Mouse (Mus musculus): Measurements from ENCODE around the gene Pard6b. TPM values are rescaled to one million over a fixed set of nuclear protein-coding genes. Genes with fewer than 3 reads are reported as not detected.

Pard6b gene
- total and polyA plus RNA-seq, 2 experiments from 2014 or later, result 5.1 to 6.6 TPM

DNA sequence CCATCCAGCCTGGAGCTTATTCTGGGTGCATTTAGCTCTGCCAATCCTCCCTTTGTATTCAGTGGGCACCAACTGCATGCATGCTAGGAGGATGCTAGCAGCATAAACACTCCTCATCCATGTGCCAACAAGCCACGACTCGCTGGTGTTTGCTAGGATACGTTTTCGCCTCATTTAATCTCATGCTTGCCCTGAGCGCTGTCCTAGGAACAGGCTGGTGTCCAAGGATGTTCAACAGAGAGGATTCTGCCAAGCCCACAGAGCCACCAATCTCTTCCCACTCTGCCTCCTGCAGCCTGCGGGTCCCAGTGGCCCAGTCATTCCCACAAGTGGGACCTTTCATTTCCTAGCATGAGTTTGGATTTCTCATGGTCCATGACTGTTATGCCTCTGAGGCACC lies 38.8 kb upstream of the Pard6b start:
- Histone ChIP-seq H3K4me3 (ENCODE audit: low read depth, low read length) (no peak overlapping the region), H3K36me3 (ENCODE audit: insufficient read depth, low read length) (no peaks in the 10 kb centered on the region), H3K4me1 (ENCODE audit: insufficient read depth, low read length) (no peaks in the 10 kb centered on the region), H3K4me2 (ENCODE audit: low read depth, low read length, poor library complexity, severe bottlenecking) (no peak overlapping the region), H3K27me3 (ENCODE audit: insufficient read depth, low read length) (no peaks in the 10 kb centered on the region), H3K9me3 (ENCODE audit: low read length) (no peaks in the 10 kb centered on the region), H3K9ac (replicated peaks; ENCODE audit: low read length, poor library complexity, severe bottlenecking) (no peak overlapping the region), H3K27ac (ENCODE audit: low read depth, low read length) (no peak overlapping the region)
- TF ChIP-seq CTCF (IDR thresholded peaks at IDR 0.05), result no peak
- WGBS, result 65% methylated on average over 6 of the region's 6 CpGs
- peak; percentile 90 for DNase-seq (ENCODE audit: low spot score)
- ATAC-seq (ENCODE audit: low FRiP score), result no peak

DNA sequence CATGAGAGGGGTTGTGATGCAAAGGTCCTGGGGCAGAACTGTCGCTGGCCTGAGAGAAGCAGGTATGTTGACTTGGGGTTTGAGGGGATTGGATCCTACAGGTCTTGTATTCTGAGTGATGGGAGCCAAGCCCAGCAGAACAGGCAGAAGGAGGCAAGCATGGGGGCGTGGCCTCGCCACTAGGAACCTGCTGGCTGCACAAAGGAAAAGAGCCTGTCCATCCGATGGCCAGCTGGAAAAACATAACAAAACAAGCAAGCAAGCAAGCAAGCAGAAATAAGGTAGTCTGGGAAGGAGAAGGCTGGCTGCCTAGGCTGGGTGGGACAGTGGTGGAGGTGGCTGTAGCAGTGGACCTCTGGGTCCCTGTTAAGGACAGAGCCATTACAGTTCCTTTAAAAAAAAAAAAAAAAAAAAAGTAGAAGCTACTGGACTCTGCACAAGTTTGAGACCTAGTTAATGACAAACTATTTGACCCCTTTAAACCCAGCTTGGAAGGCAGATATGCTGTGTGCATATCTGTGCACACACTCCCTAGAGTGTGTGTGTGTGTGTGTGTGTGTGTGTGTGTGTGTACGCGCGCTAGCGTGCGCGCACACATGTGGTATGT lies 36.0 kb upstream of the Pard6b start:
- Histone ChIP-seq H3K27ac (ENCODE audit: low read depth, low read length) (no peak overlapping the region), H3K9ac (replicated peaks; ENCODE audit: low read length, poor library complexity, severe bottlenecking) (no peak overlapping the region), H3K9me3 (ENCODE audit: low read length) (no peaks in the 10 kb centered on the region), H3K36me3 (ENCODE audit: insufficient read depth, low read length) (no peaks in the 10 kb centered on the region), H3K27me3 (ENCODE audit: insufficient read depth, low read length) (peaks cover 10% of the 10 kb centered on the region; the same call in 1 of the 2 replicates), H3K4me1 (ENCODE audit: insufficient read depth, low read length) (no peaks in the 10 kb centered on the region), H3K4me3 (ENCODE audit: low read depth, low read length) (no peak overlapping the region), H3K4me2 (ENCODE audit: low read depth, low read length, poor library complexity, severe bottlenecking) (no peak overlapping the region)
- WGBS, result 84% methylated on average over 10 of the region's 10 CpGs
- TF ChIP-seq CTCF (IDR thresholded peaks at IDR 0.05), result no peak
- no peak for DNase-seq (ENCODE audit: low spot score)
- no peak for ATAC-seq (ENCODE audit: low FRiP score)

DNA sequence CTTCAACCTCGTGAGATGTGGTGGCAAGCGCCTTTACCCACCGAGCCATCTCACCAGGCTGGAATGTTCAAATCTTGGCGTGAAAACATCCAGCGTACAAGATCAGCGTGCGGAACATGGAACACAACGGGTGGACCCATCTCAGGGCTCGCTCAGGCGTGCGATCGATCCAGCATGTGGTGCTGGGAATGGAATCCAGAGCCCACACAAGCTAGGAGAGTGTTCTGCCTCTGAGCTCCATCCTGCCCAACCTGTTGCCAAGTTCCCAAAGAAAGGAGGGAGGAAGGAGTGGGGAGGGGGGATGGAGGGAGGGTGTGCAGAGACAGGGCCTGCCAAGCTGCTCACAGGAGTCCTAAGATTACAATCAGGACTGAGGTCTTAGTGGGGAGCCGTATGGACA lies 35.4 kb upstream of the Pard6b start:
- H3K27me3 ChIP-seq (ENCODE audit: insufficient read depth, low read length), result peaks cover 16% of the 10 kb centered on the region
- WGBS, result 64% methylated on average over 13 of the region's 13 CpGs

DNA sequence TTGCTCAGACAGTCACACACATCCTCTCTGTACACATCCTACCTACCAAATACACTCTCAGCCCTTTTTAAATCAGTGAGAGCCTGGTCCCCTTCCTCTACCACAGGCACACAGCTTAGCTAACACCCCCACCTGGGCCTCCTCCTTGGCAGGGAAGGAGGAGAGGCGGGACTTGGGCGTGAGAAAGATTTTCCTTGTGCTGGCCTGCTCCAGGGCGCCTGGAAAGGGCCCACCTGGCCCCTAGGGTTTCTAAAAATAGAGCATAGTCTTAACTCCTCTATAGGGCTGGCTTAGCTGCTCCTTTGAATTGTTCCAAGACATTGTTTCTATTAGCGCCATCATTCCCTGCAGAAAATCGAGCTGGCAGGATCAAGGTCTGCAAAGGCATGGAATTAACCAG lies 35.0 kb upstream of the Pard6b start:
- Histone ChIP-seq H3K9me3 (ENCODE audit: low read length) (no peaks in the 10 kb centered on the region), H3K4me3 (ENCODE audit: low read depth, low read length) (no peak overlapping the region), H3K4me2 (ENCODE audit: low read depth, low read length, poor library complexity, severe bottlenecking) (no peak overlapping the region), H3K36me3 (ENCODE audit: insufficient read depth, low read length) (no peaks in the 10 kb centered on the region), H3K4me1 (ENCODE audit: insufficient read depth, low read length) (no peaks in the 10 kb centered on the region), H3K27ac (ENCODE audit: low read depth, low read length) (no peak overlapping the region), H3K9ac (replicated peaks; ENCODE audit: low read length, poor library complexity, severe bottlenecking) (no peak overlapping the region), H3K27me3 (ENCODE audit: insufficient read depth, low read length) (peaks cover 20% of the 10 kb centered on the region)
- no peak for TF ChIP-seq CTCF (IDR thresholded peaks at IDR 0.05)
- no peak for DNase-seq (ENCODE audit: low spot score)
- ATAC-seq (ENCODE audit: low FRiP score), result no peak
- WGBS, result 13% methylated on average over 5 of the region's 5 CpGs

More for the DNA sequence above, 35.4 kb upstream of the Pard6b start:
- no peaks in the 10 kb centered on the region for H3K9me3 ChIP-seq (ENCODE audit: low read length)
- H3K4me2 ChIP-seq (ENCODE audit: low read depth, low read length, poor library complexity, severe bottlenecking), result no peak overlapping the region
- H3K9ac ChIP-seq (replicated peaks; ENCODE audit: low read length, poor library complexity, severe bottlenecking), result no peak overlapping the region
- ATAC-seq (ENCODE audit: low FRiP score) (no peak), DNase-seq (ENCODE audit: low spot score) (no peak)
- no peak overlapping the region for H3K4me3 ChIP-seq (ENCODE audit: low read depth, low read length)
- no peak for TF ChIP-seq CTCF (IDR thresholded peaks at IDR 0.05)
- H3K27ac ChIP-seq (ENCODE audit: low read depth, low read length), result no peak overlapping the region
- no peaks in the 10 kb centered on the region for H3K36me3 ChIP-seq (ENCODE audit: insufficient read depth, low read length)
- no peaks in the 10 kb centered on the region for H3K4me1 ChIP-seq (ENCODE audit: insufficient read depth, low read length)

DNA sequence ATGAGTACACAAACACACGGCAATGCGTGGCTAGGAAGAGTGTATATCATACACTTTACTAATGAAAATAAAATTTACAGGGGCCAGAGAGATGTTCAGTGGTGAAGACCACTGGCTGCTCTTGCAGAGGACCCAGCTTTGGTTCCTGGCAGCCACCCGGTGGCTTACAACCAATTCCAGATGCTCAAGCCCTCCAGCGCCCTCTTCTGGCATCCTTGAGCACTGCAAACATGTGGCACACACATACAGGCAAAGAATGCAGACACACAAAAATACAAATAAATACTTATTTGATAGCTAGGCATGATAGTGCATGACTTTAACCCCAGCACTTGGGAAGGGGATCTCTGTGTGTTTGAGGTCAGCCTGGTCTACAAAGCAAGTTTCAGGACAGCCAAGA lies 34.3 kb upstream of the Pard6b start:
- H3K9me3 ChIP-seq (ENCODE audit: low read length), result no peaks in the 10 kb centered on the region
- H3K9ac ChIP-seq (replicated peaks; ENCODE audit: low read length, poor library complexity, severe bottlenecking), result no peak overlapping the region
- TF ChIP-seq CTCF (IDR thresholded peaks at IDR 0.05), result peak; percentile 50
- H3K4me3 ChIP-seq (ENCODE audit: low read depth, low read length), result no peak overlapping the region
- H3K4me1 ChIP-seq (ENCODE audit: insufficient read depth, low read length), result no peaks in the 10 kb centered on the region
- DNase-seq (ENCODE audit: low spot score) (no peak), ATAC-seq (ENCODE audit: low FRiP score) (no peak)
- H3K27ac ChIP-seq (ENCODE audit: low read depth, low read length), result no peak overlapping the region
- WGBS, result 89% methylated on average over 4 of the region's 4 CpGs
- peaks cover 25% of the 10 kb centered on the region for H3K27me3 ChIP-seq (ENCODE audit: insufficient read depth, low read length)
- H3K36me3 ChIP-seq (ENCODE audit: insufficient read depth, low read length), result no peaks in the 10 kb centered on the region
- no peak overlapping the region for H3K4me2 ChIP-seq (ENCODE audit: low read depth, low read length, poor library complexity, severe bottlenecking)

DNA sequence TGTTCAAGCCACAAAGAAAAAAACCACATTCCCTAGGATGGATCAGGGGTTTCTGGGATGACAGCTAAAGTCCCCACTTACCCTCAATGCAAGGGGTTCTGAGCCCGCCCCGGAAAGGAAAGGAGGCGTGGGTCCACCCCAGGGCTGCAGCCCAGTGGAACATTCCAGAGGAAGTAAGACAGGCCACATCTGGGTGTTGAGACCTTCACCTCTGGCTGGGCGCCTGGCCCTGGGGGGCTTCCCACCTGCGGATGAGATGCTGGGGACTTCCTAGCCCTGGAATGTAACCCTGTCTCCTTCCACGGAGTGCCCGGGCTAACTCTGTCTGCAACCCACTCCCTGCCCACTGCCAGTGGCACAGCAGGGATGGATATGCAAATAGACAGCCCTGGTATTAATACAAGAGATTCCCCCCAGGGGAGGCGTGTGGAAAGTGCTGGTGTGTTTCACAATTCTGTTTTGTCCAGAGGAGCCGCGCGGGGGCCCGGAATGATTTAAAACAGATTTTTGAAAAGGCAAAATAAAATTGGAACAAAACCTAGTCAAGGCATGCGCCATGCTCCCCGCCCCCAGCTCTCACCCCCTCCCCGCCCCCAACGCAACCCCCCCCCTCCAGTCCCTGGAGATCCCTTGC lies 31.7 kb upstream of the Pard6b start:
- Histone ChIP-seq H3K9me3 (ENCODE audit: low read length) (no peaks in the 10 kb centered on the region), H3K27ac (ENCODE audit: low read depth, low read length) (no peak overlapping the region), H3K9ac (replicated peaks; ENCODE audit: low read length, poor library complexity, severe bottlenecking) (no peak overlapping the region), H3K36me3 (ENCODE audit: insufficient read depth, low read length) (no peaks in the 10 kb centered on the region), H3K4me1 (ENCODE audit: insufficient read depth, low read length) (no peaks in the 10 kb centered on the region), H3K4me3 (ENCODE audit: low read depth, low read length) (no peak overlapping the region), H3K27me3 (ENCODE audit: insufficient read depth, low read length) (peaks cover 31% of the 10 kb centered on the region), H3K4me2 (ENCODE audit: low read depth, low read length, poor library complexity, severe bottlenecking) (peak overlapping the region; percentile 12; the same call in 1 of the 2 replicates)
- no peak for TF ChIP-seq CTCF (IDR thresholded peaks at IDR 0.05)
- WGBS, result 14% methylated on average over 15 of the region's 16 CpGs
- no peak for DNase-seq (ENCODE audit: low spot score)
- no peak for ATAC-seq (ENCODE audit: low FRiP score)

Measured in midbrain, postnatal 0 days (tissue).